Mouse (Mus musculus) MN1 (cell line): ENCODE results near the gene Ifng.

Experiments used
- DNase-seq: peaks from one replicate; pipeline ENCODE4 v3.0.0-alpha.2; 2016; ENCODE audit warnings: low spot score

Ifng gene

GRCm38 (mm10) chr10:118480118-118480517, 39.3 kb downstream of the Ifng start:
- DNase-seq: no peak

GRCm38 (mm10) chr10:118480793-118481192, 39.9 kb downstream of the Ifng start:
- DNase-seq: no peak

- DNase-seq: no peak
Measured at GRCm38 (mm10) chr10:118494109-118494508, 53.3 kb downstream of the Ifng start.

GRCm38 (mm10) chr10:118495362-118495761, 54.5 kb downstream of the Ifng start:
- DNase-seq: no peak
